Mouse (Mus musculus) erythroblast, embryonic 14.5 days (primary cell): ENCODE data around the gene Rnf150.

Experiments used
- GATA1 ChIP-seq: IDR thresholded peaks from 2 replicates; pipeline ENCODE4 v1.6.1; 2012; ENCODE audit warnings: low read length, inconsistent platforms, mixed read lengths
- TAL1 ChIP-seq: IDR thresholded peaks from 3 replicates; pipeline ENCODE4 v1.6.1; 2012; ENCODE audit warnings: low read length, inconsistent platforms, mixed read lengths

DNA sequence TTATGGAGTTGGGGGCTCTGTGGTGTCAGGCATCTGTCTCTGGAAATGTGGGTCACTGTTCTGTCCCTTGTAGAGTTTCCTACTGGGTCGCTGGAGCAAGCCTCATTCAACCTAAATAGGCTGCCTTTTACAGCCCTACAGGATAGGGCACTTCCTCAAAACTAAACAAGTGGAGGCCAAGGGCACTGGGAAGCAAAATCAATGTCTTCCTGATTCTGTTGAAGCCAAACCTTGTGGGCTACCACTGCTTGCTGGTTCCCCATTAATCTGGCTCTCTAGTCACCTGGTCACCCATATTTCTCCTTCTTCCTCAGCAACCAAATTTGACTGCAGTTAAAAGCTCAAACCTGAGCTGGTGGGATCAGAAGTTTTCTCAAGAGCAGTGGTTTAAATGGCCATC is 19.5 kb upstream of the Rnf150 start:
- TF ChIP-seq GATA1 (no peak), TAL1 (no peak)
